33 mouse cellular contexts compared by ENCODE assay signal in genomic region chr13:95052421-95052820, GRCm38 (mm10).
"Had no signal": no experiment of that assay in that cellular context is flagged by ENCODE, and none has a peak within 500 bp of the region (broad histone marks: within the 10 kb centered on the region; RNA-seq: fewer than 3 reads in every experiment).

No protein-coding gene starts in this region.

- H3K27ac ChIP-seq: heart, adult 2 months; heart, embryonic 13.5 days; heart, embryonic 15.5 days; hindbrain, embryonic 10.5 days; hindbrain, embryonic 12.5 days; hindbrain, embryonic 13.5 days; hindbrain, embryonic 14.5 days; hindbrain, embryonic 15.5 days; hindbrain, postnatal 0 days; intestine, embryonic 15.5 days; kidney, embryonic 15.5 days; kidney, postnatal 0 days; layer of hippocampus, adult 2 months had no signal

- DNase-seq: heart, adult 2 months; heart, postnatal 10 days; heart, postnatal 14 days; heart, postnatal 36 days; kidney, adult 11 months; kidney, adult 18-20 months; kidney, adult 2 months; kidney, adult 8-10 months; kidney, adult 9 months; kidney, postnatal 10 days; kidney, postnatal 14 days; kidney, postnatal 25 days; kidney, postnatal 36 days; kidney, postnatal 4 days; layer of hippocampus, adult 9-11 months; layer of hippocampus, postnatal 36 days had no signal

- H3K9me3 ChIP-seq: heart, embryonic 12.5 days; heart, embryonic 13.5 days; heart, embryonic 15.5 days; hindbrain, embryonic 10.5 days; hindbrain, embryonic 12.5 days; hindbrain, embryonic 13.5 days; hindbrain, embryonic 15.5 days; intestine, embryonic 15.5 days; kidney, embryonic 15.5 days had no signal

- H3K4me3 ChIP-seq: heart, adult 2 months; heart, embryonic 12.5 days; heart, embryonic 13.5 days; heart, embryonic 15.5 days; hindbrain, embryonic 10.5 days; hindbrain, embryonic 12.5 days; hindbrain, embryonic 13.5 days; hindbrain, embryonic 15.5 days; intestine, embryonic 15.5 days; kidney, embryonic 15.5 days; layer of hippocampus, adult 2 months had no signal

- H3K9ac ChIP-seq: heart, embryonic 12.5 days; heart, embryonic 13.5 days; heart, embryonic 15.5 days; hindbrain, embryonic 12.5 days; hindbrain, embryonic 13.5 days; hindbrain, embryonic 14.5 days; hindbrain, embryonic 15.5 days; intestine, embryonic 15.5 days; kidney, embryonic 15.5 days had no signal

- H3K36me3 ChIP-seq: heart, embryonic 12.5 days; heart, embryonic 13.5 days; heart, embryonic 15.5 days; hindbrain, embryonic 10.5 days; hindbrain, embryonic 12.5 days; hindbrain, embryonic 13.5 days; hindbrain, embryonic 15.5 days; intestine, embryonic 15.5 days; kidney, embryonic 15.5 days had no signal

- H3K4me2 ChIP-seq: heart, embryonic 12.5 days; heart, embryonic 13.5 days; heart, embryonic 15.5 days; hindbrain, embryonic 12.5 days; hindbrain, embryonic 13.5 days; hindbrain, embryonic 14.5 days; hindbrain, embryonic 15.5 days; intestine, embryonic 15.5 days; kidney, embryonic 15.5 days had no signal

- H3K4me1 ChIP-seq: heart, embryonic 12.5 days; heart, embryonic 15.5 days; hindbrain, embryonic 13.5 days; hindbrain, embryonic 15.5 days; intestine, embryonic 15.5 days had no signal

- H3K27me3 ChIP-seq: heart, embryonic 13.5 days; heart, embryonic 15.5 days; hindbrain, embryonic 12.5 days; hindbrain, embryonic 13.5 days; hindbrain, embryonic 15.5 days; intestine, embryonic 15.5 days; kidney, embryonic 15.5 days had no signal

- ATAC-seq: hindbrain, embryonic 16.5 days; hindbrain, postnatal 0 days; inflammation-experienced regulatory T-cells, adult 6 months; intestine, embryonic 15.5 days; intestine, embryonic 16.5 days; intestine, postnatal 0 days had no signal
